Mouse (Mus musculus) gastrocnemius, postnatal 25 days (tissue): ENCODE data around the gene Rpusd2. TPM values are rescaled to one million over a fixed set of nuclear protein-coding genes. Genes with fewer than 3 reads are reported as not detected.
A peak's percentile ranks its signal among the peaks of the same experiment; 100 is the strongest.
"Not testable (repeated sequence)": the region's sequence is repeated elsewhere in the genome, so short reads cannot be mapped to it uniquely, and the experiment has no call there.

Source experiments
- DNase-seq: peaks from one replicate; pipeline ENCODE4 v3.0.0; 2022
- long read RNA-seq, 2 experiments: library from polyadenylated mRNA; stranded (forward); transcript quantifications; one replicate each; pipeline ENCODE4 v2.0.0; 2021
- total RNA-seq, 2 experiments: library from RNA; stranded (reverse); gene quantifications; 1 replicate in 1 of 2; 2 replicates in 1 of 2; pipeline ENCODE4 v1.2.3; 2021

The Rpusd2 gene
- 1 to 10 TPM; 2.4 to 2.5 TPM for total RNA-seq
- long read RNA-seq, experiment 1, partial matches to known transcripts: 0 of 2 reads
- long read RNA-seq, experiment 1, other reads (novel, unspliced or antisense): 1 of 2 reads
- long read RNA-seq, experiment 2, partial matches to known transcripts: 0 of 5 reads
- long read RNA-seq, experiment 2, other reads (novel, unspliced or antisense): 1 of 5 reads

- peak; percentile 89 for DNase-seq
These were observed at the start of gene Rpusd2 for GRCm38 (mm10) chr2:119034656-119035396. Gene Rpusd2, plus strand, starts transcription at chr2:119034790.

- DNase-seq: no peak
These were observed 39.1 kb upstream of the Rpusd2 start for GRCm38 (mm10) chr2:118995490-118995889.

- DNase-seq: no peak
These were observed 38.4 kb upstream of the Rpusd2 start for GRCm38 (mm10) chr2:118995919-118996797.

GRCm38 (mm10) chr2:118996798-118997105, 37.8 kb upstream of the Rpusd2 start:
- no peak for DNase-seq

GRCm38 (mm10) chr2:118998115-118998866, 36.3 kb upstream of the Rpusd2 start:
- no peak for DNase-seq

GRCm38 (mm10) chr2:118999025-118999639, 35.5 kb upstream of the Rpusd2 start:
- no peak for DNase-seq

GRCm38 (mm10) chr2:119006886-119007285, 27.7 kb upstream of the Rpusd2 start:
- no peak for DNase-seq

- no peak for DNase-seq
These were observed 25.2 kb upstream of the Rpusd2 start for GRCm38 (mm10) chr2:119009376-119009775.

- DNase-seq: no peak
These were observed 19.6 kb upstream of the Rpusd2 start for GRCm38 (mm10) chr2:119014989-119015388.

- DNase-seq: peak; percentile 71
These were observed 18.9 kb upstream of the Rpusd2 start for GRCm38 (mm10) chr2:119015604-119016180.

GRCm38 (mm10) chr2:119016312-119016711, 18.3 kb upstream of the Rpusd2 start:
- not testable (repeated sequence) for DNase-seq

GRCm38 (mm10) chr2:119017647-119018046, 16.9 kb upstream of the Rpusd2 start:
- no peak for DNase-seq

GRCm38 (mm10) chr2:119018391-119019122, 16.0 kb upstream of the Rpusd2 start:
- DNase-seq: peak; percentile 69

GRCm38 (mm10) chr2:119019131-119019530, 15.5 kb upstream of the Rpusd2 start:
- DNase-seq: no peak

GRCm38 (mm10) chr2:119019538-119019937, 15.1 kb upstream of the Rpusd2 start:
- no peak for DNase-seq

GRCm38 (mm10) chr2:119023154-119023660, 11.4 kb upstream of the Rpusd2 start:
- no peak for DNase-seq

GRCm38 (mm10) chr2:119024536-119025238, 9.9 kb upstream of the Rpusd2 start:
- DNase-seq: no peak

- DNase-seq: no peak
These were observed 9.4 kb upstream of the Rpusd2 start for GRCm38 (mm10) chr2:119025239-119025616.

- DNase-seq: no peak
These were observed 7.6 kb upstream of the Rpusd2 start for GRCm38 (mm10) chr2:119026951-119027350.
